Mouse (Mus musculus) neural tube, embryonic 14.5 days (tissue): ENCODE results near the gene Trim12a. TPM values are rescaled to one million over a fixed set of nuclear protein-coding genes. Genes with fewer than 3 reads are reported as not detected.
"Not testable (repeated sequence)": the region's sequence is repeated elsewhere in the genome, so short reads cannot be mapped to it uniquely, and the experiment has no call there.

Source experiments
- ATAC-seq: fragments of 200-750 bp; cut with Nextera tagmentation; 2 replicates; pipeline ENCODE4 v1.8.0; 2017; ENCODE audit warnings: low read depth, mild to moderate bottlenecking, moderate TSS enrichment, moderate library complexity
- H3K27ac ChIP-seq: fragments of 300-500 bp; sonication (generic); 2 replicates; pipeline ENCODE4 v1.5.1; 2014; ENCODE audit warnings: low read depth, mild to moderate bottlenecking, control low read depth, low read length, moderate library complexity, mixed read lengths
- H3K27me3 ChIP-seq: fragments of 300-500 bp; sonication (generic); 2 replicates; pipeline ENCODE4 v1.6.1; 2014; ENCODE audit warnings: low read length; ENCODE audit not compliant: control insufficient read depth, insufficient read depth
- H3K36me3 ChIP-seq: fragments of 300-500 bp; sonication (generic); 2 replicates; pipeline ENCODE4 v1.6.1; 2014; ENCODE audit warnings: low read length, mixed read lengths; ENCODE audit not compliant: control insufficient read depth, insufficient read depth
- H3K4me1 ChIP-seq: fragments of 300-500 bp; sonication (generic); 2 replicates; pipeline ENCODE4 v1.6.1; 2014; ENCODE audit warnings: low read length; ENCODE audit not compliant: control insufficient read depth, insufficient read depth
- H3K4me2 ChIP-seq: fragments of 300-500 bp; sonication (generic); 2 replicates; pipeline ENCODE4 v1.6.1; 2014; ENCODE audit warnings: mild to moderate bottlenecking, low read depth, low read length, control low read depth
- H3K4me3 ChIP-seq: fragments of 300-500 bp; sonication (generic); 2 replicates; pipeline ENCODE4 v1.5.1; 2014; ENCODE audit warnings: low read depth, low read length, control low read depth, mixed read lengths
- H3K9ac ChIP-seq: fragments of 300-500 bp; sonication (generic); replicated peaks from 2 replicates; pipeline ENCODE4 v1.6.1; 2014; ENCODE audit warnings: low read depth, mild to moderate bottlenecking, control low read depth, low read length, mixed read lengths
- H3K9me3 ChIP-seq: fragments of 300-500 bp; sonication (generic); 2 replicates; pipeline ENCODE4 v1.6.1; 2016; ENCODE audit warnings: low read length; ENCODE audit not compliant: control insufficient read depth
- WGBS: fragments of 180-500 bp; shearing (Covaris S2); extraction: QIAGEN DNeasy Blood & Tissue Kit; methylation state at CpG from one replicate; pipeline ENCODE4 v1.1.7; 2014; 5-methylcytosine and 5-hydroxymethylcytosine counted together
- polyA plus RNA-seq: library from polyadenylated mRNA; unstranded; fragments of >200 nt; fragmentation: Nextera tagmentation; extraction: Ambion mirVana; gene quantifications from 2 replicates; pipeline ENCODE4 v1.2.1, GENCODE M21; 2014

The Trim12a gene
- 1.6 and 2.5 TPM in 2 replicates for polyA plus RNA-seq

DNA sequence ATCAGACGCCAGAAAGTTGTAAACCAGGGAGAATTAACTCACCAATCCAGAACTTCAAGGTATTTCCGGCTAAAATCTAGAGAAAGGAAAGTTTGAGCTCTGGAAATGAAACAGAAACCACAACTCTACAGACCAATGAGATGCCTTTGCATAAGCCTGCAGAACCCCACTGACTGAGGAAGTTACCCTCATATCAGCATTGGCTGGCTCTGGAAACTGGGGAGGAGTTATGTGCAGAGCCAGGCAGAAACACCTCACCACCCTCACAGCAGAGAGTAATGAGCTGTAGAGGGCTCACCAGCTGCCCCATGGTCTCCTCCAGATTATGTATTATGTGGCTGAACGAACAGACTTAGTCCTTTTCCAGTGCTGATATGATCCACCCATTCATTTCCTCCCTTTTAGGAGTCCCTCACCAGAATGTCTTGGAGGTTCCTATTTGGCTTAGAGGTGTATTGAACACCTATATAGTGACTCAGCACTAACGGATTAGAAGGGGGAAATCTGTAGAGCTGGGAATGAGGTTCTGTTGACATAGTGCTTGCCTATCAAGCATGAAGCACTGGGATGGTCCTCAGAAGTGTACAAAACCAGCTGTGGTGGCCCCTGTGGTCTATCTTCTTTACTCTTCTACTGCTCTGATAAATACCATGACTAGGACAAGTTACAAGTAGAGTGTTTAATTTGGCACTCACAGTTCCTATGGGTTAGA, at the start of gene Trim12a:
TSS of gene Trim12a (minus strand) at position 98 of the 712 bp plus-strand sequence.
- Histone ChIP-seq H3K4me2 (peak within 1 kb of the TSS; percentile 20; the same call in 1 of the 2 replicates), H3K4me3 (peak within 1 kb of the TSS; percentile 15; the same call in 1 of the 2 replicates)
- H3K9ac ChIP-seq, ATAC-seq, H3K4me1 ChIP-seq, H3K36me3 ChIP-seq, H3K27me3 ChIP-seq, H3K27ac ChIP-seq, H3K9me3 ChIP-seq: not testable (repeated sequence)
- 45% methylated on average over 4 of the region's 4 CpGs for WGBS

- 80% methylated on average over 2 of the region's 2 CpGs for WGBS
- no peak overlapping the region for H3K9ac ChIP-seq
- H3K4me1 ChIP-seq, result no peaks in the 10 kb centered on the region
- H3K4me2 ChIP-seq, result no peak overlapping the region
- no peaks in the 10 kb centered on the region for H3K9me3 ChIP-seq
- no peaks in the 10 kb centered on the region for H3K27me3 ChIP-seq
- no peak overlapping the region for H3K27ac ChIP-seq
- peak; percentile 30; the same call in 1 of the 2 replicates for ATAC-seq
- H3K36me3 ChIP-seq, result no peaks in the 10 kb centered on the region
- no peak overlapping the region for H3K4me3 ChIP-seq
Observed at GRCm38 (mm10) chr7:104353600-104353967, 38.3 kb upstream of the Trim12a start.

DNA sequence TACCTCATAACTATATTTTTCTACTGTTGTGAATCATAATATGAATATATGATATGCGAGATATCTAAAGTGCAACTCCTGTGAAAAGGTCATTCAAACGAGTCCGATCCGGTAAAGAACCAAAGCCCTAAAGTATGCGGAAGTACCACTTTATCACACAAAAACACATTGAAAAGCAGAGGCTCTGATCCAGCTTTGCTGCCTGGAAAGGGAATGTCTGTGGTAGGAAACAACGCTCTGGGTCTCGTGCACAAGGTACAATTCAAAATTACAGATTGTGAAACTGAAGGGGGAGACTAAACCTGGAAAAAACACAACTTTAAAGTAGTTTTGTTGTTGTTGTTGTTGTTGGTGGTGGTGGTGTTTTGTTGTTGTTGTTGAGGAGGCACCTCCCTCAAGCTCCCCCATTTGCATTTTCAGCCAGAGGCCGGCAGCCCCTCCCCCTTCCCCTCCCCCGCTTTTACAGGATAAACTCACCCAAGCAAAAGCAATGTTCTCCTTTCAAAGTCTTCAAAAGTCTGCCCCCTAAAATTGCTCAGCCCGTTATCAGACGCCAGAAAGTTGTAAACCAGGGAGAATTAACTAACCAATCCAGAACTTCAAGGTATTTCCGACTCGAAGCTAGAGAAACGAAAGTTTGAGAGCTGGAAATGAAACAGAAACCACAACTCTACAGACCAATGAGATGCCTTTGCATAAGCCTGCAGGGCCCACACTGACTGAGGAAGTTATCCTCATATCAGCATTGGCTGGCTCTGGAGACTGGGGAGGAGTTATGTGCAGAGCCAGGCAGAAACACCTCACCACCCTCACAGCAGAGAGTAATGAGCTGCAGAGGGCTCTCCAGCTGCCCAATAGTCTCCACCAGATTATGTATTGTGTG, 37.7 kb upstream of the Trim12a start, which contains the start of gene Trim12c:
TSS of gene Trim12c (minus strand) at position 646 of the 883 bp plus-strand sequence.
- Histone ChIP-seq H3K4me2 (peak within 1 kb of the TSS; percentile 36), H3K27me3 (no peaks in the 10 kb centered on the region), H3K9ac (no peak within 1 kb of the TSS), H3K36me3 (no peaks in the 10 kb centered on the region), H3K4me1 (no peaks in the 10 kb centered on the region), H3K9me3 (no peaks in the 10 kb centered on the region), H3K27ac (no peak within 1 kb of the TSS), H3K4me3 (peak within 1 kb of the TSS; percentile 17; the same call in 1 of the 2 replicates)
- ATAC-seq, result peak; percentile 96; the same call in 1 of the 2 replicates
- 8% methylated on average over 14 of the region's 14 CpGs for WGBS

GRCm38 (mm10) chr7:104348043-104348442, 32.8 kb upstream of the Trim12a start:
- not testable (repeated sequence) for H3K36me3 ChIP-seq, ATAC-seq, H3K9ac ChIP-seq, H3K4me2 ChIP-seq, H3K9me3 ChIP-seq, H3K27me3 ChIP-seq, H3K27ac ChIP-seq, H3K4me1 ChIP-seq, H3K4me3 ChIP-seq
- WGBS, result 92% methylated on average over 4 of the region's 4 CpGs

GRCm38 (mm10) chr7:104340744-104341143, 25.5 kb upstream of the Trim12a start:
- H3K27ac ChIP-seq, ATAC-seq, H3K36me3 ChIP-seq, H3K4me1 ChIP-seq, H3K9ac ChIP-seq, H3K9me3 ChIP-seq, H3K4me3 ChIP-seq, H3K4me2 ChIP-seq, H3K27me3 ChIP-seq: not testable (repeated sequence)
- WGBS, result 90% methylated on average over 2 of the region's 4 CpGs

DNA sequence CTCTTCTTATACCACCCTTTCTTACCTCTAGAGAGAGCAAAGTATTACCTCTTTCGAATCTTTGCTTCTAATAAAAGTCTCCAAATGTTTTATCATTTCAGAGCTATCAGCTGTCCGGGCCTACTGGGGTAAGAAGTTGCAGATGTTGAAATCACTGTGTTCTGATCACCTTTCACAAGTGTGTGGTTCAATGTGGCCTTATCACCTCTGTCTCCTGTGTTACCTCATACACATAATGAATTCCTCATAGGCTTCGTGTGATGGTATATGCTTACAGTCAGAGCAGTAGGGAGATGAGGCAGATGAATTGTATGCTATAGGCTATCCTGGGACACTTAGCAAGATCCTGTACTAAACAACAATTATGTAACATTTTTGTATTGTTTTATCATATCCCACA, 20.3 kb upstream of the Trim12a start:
- not testable (repeated sequence) for H3K27me3 ChIP-seq, H3K4me1 ChIP-seq, H3K4me2 ChIP-seq, H3K36me3 ChIP-seq, H3K27ac ChIP-seq, H3K4me3 ChIP-seq, ATAC-seq, H3K9me3 ChIP-seq, H3K9ac ChIP-seq
- 87% methylated on average over 3 of the region's 3 CpGs for WGBS

DNA sequence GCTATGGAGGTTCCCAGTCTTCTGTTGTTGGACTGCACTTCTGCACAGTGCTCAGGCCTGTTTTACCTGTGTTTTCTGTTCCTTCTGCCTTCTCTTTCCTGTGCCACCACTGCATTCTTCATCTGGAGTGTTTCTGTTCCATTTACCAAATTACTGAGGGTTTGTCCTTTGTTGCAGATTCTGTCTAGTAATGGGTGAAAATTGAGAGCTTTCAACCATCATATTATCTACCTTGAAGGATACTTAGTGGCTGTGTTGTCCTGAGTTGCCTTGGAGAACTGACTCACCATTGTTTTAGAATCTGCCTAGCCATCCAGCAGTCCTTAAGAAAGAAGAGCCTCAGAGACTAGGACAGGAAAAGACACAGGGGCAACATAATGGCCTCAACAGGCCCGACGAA, 13.9 kb upstream of the Trim12a start, which contains the start of gene Trim34b:
TSS of gene Trim34b (plus strand) at position 301 of the 400 bp plus-strand sequence.
- H3K9me3 ChIP-seq, H3K36me3 ChIP-seq, ATAC-seq, H3K4me3 ChIP-seq, H3K4me2 ChIP-seq, H3K27ac ChIP-seq, H3K27me3 ChIP-seq, H3K9ac ChIP-seq, H3K4me1 ChIP-seq: not testable (repeated sequence)
- 96% methylated on average over 2 of the region's 2 CpGs for WGBS

DNA sequence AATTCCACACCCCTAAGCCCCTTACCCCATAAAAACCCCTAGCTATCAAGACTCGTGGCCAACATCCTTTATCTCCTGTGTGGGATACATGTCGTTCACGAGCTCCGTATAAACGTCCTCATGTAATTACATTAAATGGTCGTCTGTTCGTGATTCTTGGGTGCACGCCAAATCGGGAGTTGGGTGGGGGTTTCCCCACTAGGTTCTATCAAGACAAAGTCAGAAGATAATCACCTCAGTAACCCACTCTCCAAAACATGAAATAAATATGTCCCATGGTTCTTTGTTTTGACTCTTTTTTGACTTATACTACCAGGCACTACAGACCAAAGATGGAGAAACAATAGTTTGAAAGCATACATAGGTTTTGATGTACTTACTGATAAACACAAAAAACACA, 6.8 kb upstream of the Trim12a start:
- 74% methylated on average over 9 of the region's 9 CpGs for WGBS
- Histone ChIP-seq H3K4me1 (no peaks in the 10 kb centered on the region), H3K9me3 (no peaks in the 10 kb centered on the region), H3K4me3 (no peak overlapping the region), H3K4me2 (no peak overlapping the region), H3K27me3 (no peaks in the 10 kb centered on the region), H3K27ac (no peak overlapping the region), H3K36me3 (no peaks in the 10 kb centered on the region), H3K9ac (no peak overlapping the region)
- no peak for ATAC-seq
